Mouse (Mus musculus): ENCODE measurements around the gene Zscan5b. TPM values are rescaled to one million over a fixed set of nuclear protein-coding genes. Genes with fewer than 3 reads are reported as not detected.

Zscan5b gene
- polyA plus RNA-seq, 1 experiment from 2014 or later: not detected

DNA sequence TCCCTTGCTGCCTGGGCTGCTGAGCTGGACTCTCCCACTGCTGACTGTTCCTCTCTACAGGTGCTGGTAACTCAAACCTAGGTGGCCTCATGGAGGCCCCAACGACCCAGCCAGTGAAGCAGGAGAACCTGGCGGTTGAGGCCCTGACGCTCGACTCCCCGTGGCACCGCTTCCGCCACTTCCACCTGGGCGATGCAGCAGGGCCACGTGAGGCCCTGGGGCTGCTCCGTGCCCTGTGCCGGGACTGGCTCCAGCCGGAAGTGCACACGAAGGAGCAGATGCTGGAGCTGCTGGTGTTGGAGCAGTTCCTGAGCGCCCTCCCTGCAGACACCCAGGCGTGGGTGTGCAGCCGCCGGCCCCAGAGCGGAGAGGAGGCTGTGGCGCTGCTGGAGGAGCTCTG, 38.3 kb upstream of the Zscan5b start:
- H3K4me1 ChIP-seq (replicated peaks; ENCODE audit: insufficient read depth, low read length): no peaks in the 10 kb centered on the region
- peaks cover 34% of the 10 kb centered on the region for H3K36me3 ChIP-seq (ENCODE audit: insufficient read depth, low read length)
- no peak overlapping the region for H3K9ac ChIP-seq (ENCODE audit: low read depth, low read length)
- no peaks in the 10 kb centered on the region for H3K9me3 ChIP-seq (replicated peaks; ENCODE audit: low read length)
- DNase-seq (ENCODE audit: low spot score) (no peak), ATAC-seq (replicated peaks; ENCODE audit: low FRiP score, low read depth) (peak; percentile 77)
- H3K27ac ChIP-seq: no peak overlapping the region
- H3K4me3 ChIP-seq (replicated peaks; ENCODE audit: low read depth, low read length): no peak overlapping the region
- H3K27me3 ChIP-seq (ENCODE audit: insufficient read depth, low read length): no peaks in the 10 kb centered on the region
- H3K4me2 ChIP-seq (ENCODE audit: low read length): no peak overlapping the region
- TF ChIP-seq CTCF (IDR thresholded peaks at IDR 0.05; ENCODE audit: low read depth): no peak
- 91% methylated on average over 19 of the region's 19 CpGs for WGBS

DNA sequence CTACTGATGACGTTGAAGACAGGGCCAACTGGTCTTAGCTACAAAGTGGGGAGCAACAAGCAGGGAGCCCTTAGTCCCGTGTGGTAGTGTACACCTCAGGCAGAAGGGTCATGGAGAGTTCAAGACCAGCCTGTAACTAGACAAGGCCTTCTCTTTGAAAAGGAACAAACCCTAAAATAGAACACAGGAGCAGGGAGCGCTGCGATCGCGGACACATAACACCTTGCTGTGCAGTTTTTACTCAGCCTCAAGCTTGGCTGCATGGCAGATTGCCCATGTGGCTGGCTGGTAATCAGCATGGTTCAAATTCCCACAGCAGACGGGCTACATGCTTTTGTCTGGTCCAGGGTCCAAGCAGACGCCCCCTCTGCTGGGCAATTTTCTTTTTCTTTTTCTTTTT, 37.6 kb upstream of the Zscan5b start:
- Histone ChIP-seq H3K27ac (no peak overlapping the region), H3K27me3 (ENCODE audit: insufficient read depth, low read length) (no peaks in the 10 kb centered on the region), H3K4me2 (ENCODE audit: low read length) (no peak overlapping the region), H3K4me3 (replicated peaks; ENCODE audit: low read depth, low read length) (no peak overlapping the region), H3K36me3 (ENCODE audit: insufficient read depth, low read length) (peaks cover 40% of the 10 kb centered on the region), H3K9ac (ENCODE audit: low read depth, low read length) (no peak overlapping the region), H3K4me1 (replicated peaks; ENCODE audit: insufficient read depth, low read length) (no peaks in the 10 kb centered on the region), H3K9me3 (replicated peaks; ENCODE audit: low read length) (no peaks in the 10 kb centered on the region)
- TF ChIP-seq CTCF (IDR thresholded peaks at IDR 0.05; ENCODE audit: low read depth): no peak
- ATAC-seq (replicated peaks; ENCODE audit: low FRiP score, low read depth): no peak
- no peak for DNase-seq (ENCODE audit: low spot score)
- WGBS: 80% methylated on average over 8 of the region's 8 CpGs

DNA sequence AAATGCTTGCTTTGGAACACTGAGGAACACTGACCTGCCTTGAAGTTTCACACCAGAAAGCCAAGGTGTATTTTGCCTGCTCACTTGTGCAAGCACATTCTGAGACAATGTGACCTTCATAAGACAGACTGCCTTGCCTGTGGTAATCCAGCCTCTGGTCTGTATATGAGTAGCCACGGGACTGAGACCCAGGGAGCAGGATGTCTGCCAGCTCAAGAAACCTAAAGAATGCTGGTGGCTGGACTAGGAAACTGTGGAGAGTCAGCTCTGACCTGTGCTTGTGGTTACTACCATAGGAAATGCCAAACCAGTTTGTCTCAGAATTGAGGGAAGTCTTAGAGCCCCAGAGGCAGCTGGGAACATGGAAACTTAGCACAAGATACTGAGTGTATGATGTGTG, 36.7 kb upstream of the Zscan5b start:
- no peaks in the 10 kb centered on the region for H3K27me3 ChIP-seq (ENCODE audit: insufficient read depth, low read length)
- DNase-seq (ENCODE audit: low spot score) (no peak), ATAC-seq (replicated peaks; ENCODE audit: low FRiP score, low read depth) (no peak)
- no peaks in the 10 kb centered on the region for H3K9me3 ChIP-seq (replicated peaks; ENCODE audit: low read length)
- H3K4me2 ChIP-seq (ENCODE audit: low read length): no peak overlapping the region
- H3K4me1 ChIP-seq (replicated peaks; ENCODE audit: insufficient read depth, low read length): no peaks in the 10 kb centered on the region
- 93% methylated on average over 1 of the region's 1 CpGs for WGBS
- TF ChIP-seq CTCF (IDR thresholded peaks at IDR 0.05; ENCODE audit: low read depth): no peak
- H3K36me3 ChIP-seq (ENCODE audit: insufficient read depth, low read length): peaks cover 43% of the 10 kb centered on the region
- no peak overlapping the region for H3K9ac ChIP-seq (ENCODE audit: low read depth, low read length)
- H3K4me3 ChIP-seq (replicated peaks; ENCODE audit: low read depth, low read length): no peak overlapping the region
- 0 out of 2 replicates have a peak overlapping the region, but pooled peaks have one; percentile 8 for H3K27ac ChIP-seq

GRCm38 (mm10) chr7:6186176-6186575, 35.9 kb upstream of the Zscan5b start:
- Histone ChIP-seq H3K36me3 (ENCODE audit: insufficient read depth, low read length) (peaks cover 43% of the 10 kb centered on the region), H3K4me3 (replicated peaks; ENCODE audit: low read depth, low read length) (no peak overlapping the region), H3K27me3 (ENCODE audit: insufficient read depth, low read length) (no peaks in the 10 kb centered on the region), H3K4me1 (replicated peaks; ENCODE audit: insufficient read depth, low read length) (no peaks in the 10 kb centered on the region), H3K4me2 (ENCODE audit: low read length) (no peak overlapping the region), H3K9me3 (replicated peaks; ENCODE audit: low read length) (no peaks in the 10 kb centered on the region), H3K27ac (no peak overlapping the region), H3K9ac (ENCODE audit: low read depth, low read length) (no peak overlapping the region)
- ATAC-seq (replicated peaks; ENCODE audit: low FRiP score, low read depth) (no peak), DNase-seq (ENCODE audit: low spot score) (no peak)
- no peak for TF ChIP-seq CTCF (IDR thresholded peaks at IDR 0.05; ENCODE audit: low read depth)
- 93% methylated on average over 2 of the region's 2 CpGs for WGBS

DNA sequence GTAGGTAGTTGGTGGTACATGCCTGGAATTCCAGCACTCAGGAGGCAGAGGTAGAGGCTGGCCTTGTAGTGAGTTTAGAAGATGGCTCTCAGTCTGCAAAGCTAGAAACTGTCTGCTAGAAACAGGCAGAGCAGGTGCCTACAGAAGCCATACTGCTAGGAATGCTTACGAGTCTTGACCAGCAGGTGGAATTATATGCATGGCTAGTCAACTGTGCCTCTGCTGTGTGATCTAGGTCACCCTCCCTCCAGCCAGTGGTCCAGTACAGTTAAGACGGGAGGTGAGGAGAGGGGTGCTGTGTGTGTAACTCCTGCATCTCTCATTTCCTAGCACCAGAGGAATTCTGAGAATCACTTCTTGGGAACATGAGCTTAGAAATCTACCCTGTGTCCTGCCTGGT, 35.3 kb upstream of the Zscan5b start:
- Histone ChIP-seq H3K4me3 (replicated peaks; ENCODE audit: low read depth, low read length) (no peak overlapping the region), H3K27ac (no peak overlapping the region; the same call in 1 of the 2 replicates), H3K27me3 (ENCODE audit: insufficient read depth, low read length) (no peaks in the 10 kb centered on the region), H3K4me2 (ENCODE audit: low read length) (no peak overlapping the region), H3K4me1 (replicated peaks; ENCODE audit: insufficient read depth, low read length) (no peaks in the 10 kb centered on the region), H3K9me3 (replicated peaks; ENCODE audit: low read length) (no peaks in the 10 kb centered on the region), H3K36me3 (ENCODE audit: insufficient read depth, low read length) (peaks cover 43% of the 10 kb centered on the region), H3K9ac (ENCODE audit: low read depth, low read length) (no peak overlapping the region)
- DNase-seq (ENCODE audit: low spot score): no peak
- ATAC-seq (replicated peaks; ENCODE audit: low FRiP score, low read depth): no peak
- WGBS: 38% methylated on average over 2 of the region's 2 CpGs
- no peak for TF ChIP-seq CTCF (IDR thresholded peaks at IDR 0.05; ENCODE audit: low read depth)

DNA sequence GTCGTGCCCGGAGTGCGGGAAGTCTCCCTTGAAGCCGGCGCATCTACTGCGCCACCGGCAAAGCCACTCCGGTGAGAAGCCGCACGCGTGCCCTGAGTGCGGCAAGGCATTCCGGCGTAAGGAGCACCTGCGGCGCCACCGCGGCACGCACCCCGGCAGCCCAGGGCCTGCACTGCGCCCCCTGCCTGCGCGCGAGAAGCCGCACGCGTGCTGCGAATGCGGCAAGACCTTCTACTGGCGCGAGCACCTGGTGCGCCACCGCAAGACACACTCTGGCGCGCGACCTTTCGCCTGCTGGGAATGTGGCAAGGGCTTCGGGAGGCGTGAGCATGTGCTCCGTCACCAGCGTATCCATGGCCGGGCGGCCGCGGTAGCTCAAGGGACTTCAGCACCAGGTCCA, 32.5 kb upstream of the Zscan5b start:
- Histone ChIP-seq H3K4me1 (replicated peaks; ENCODE audit: insufficient read depth, low read length) (no peaks in the 10 kb centered on the region), H3K9ac (ENCODE audit: low read depth, low read length) (no peak overlapping the region), H3K36me3 (ENCODE audit: insufficient read depth, low read length) (peaks cover 35% of the 10 kb centered on the region), H3K27me3 (ENCODE audit: insufficient read depth, low read length) (no peaks in the 10 kb centered on the region), H3K27ac (no peak overlapping the region), H3K4me2 (ENCODE audit: low read length) (no peak overlapping the region), H3K9me3 (replicated peaks; ENCODE audit: low read length) (no peaks in the 10 kb centered on the region), H3K4me3 (replicated peaks; ENCODE audit: low read depth, low read length) (no peak overlapping the region)
- DNase-seq (ENCODE audit: low spot score) (no peak), ATAC-seq (replicated peaks; ENCODE audit: low FRiP score, low read depth) (peak; percentile 58)
- WGBS: 58% methylated on average over 45 of the region's 45 CpGs
- peak; percentile 43; the same call in 1 of the 2 replicates for TF ChIP-seq CTCF (IDR thresholded peaks at IDR 0.05; ENCODE audit: low read depth)

GRCm38 (mm10) chr7:6191376-6191775, 30.7 kb upstream of the Zscan5b start:
- peak; percentile 72 for DNase-seq (ENCODE audit: low spot score)
- no peak for ATAC-seq (replicated peaks; ENCODE audit: low FRiP score, low read depth)
- peak; percentile 84 for TF ChIP-seq CTCF (IDR thresholded peaks at IDR 0.05; ENCODE audit: low read depth)
- Histone ChIP-seq H3K27me3 (ENCODE audit: insufficient read depth, low read length) (no peaks in the 10 kb centered on the region), H3K4me1 (replicated peaks; ENCODE audit: insufficient read depth, low read length) (no peaks in the 10 kb centered on the region), H3K27ac (no peak overlapping the region), H3K4me2 (ENCODE audit: low read length) (no peak overlapping the region), H3K36me3 (ENCODE audit: insufficient read depth, low read length) (peaks cover 28% of the 10 kb centered on the region), H3K4me3 (replicated peaks; ENCODE audit: low read depth, low read length) (no peak overlapping the region), H3K9me3 (replicated peaks; ENCODE audit: low read length) (no peaks in the 10 kb centered on the region), H3K9ac (ENCODE audit: low read depth, low read length) (no peak overlapping the region)
- WGBS: 30% methylated on average over 3 of the region's 3 CpGs

Measured in kidney, postnatal 0 days (tissue).